Mouse (Mus musculus) layer of hippocampus, postnatal 25 days (tissue): ENCODE data around the gene Sdc1. TPM values are rescaled to one million over a fixed set of nuclear protein-coding genes. Genes with fewer than 3 reads are reported as not detected.

Experiments used
- DNase-seq, 2 experiments: peaks; one replicate each; pipeline ENCODE4 v3.0.0; 2022; ENCODE audit warnings: mixed read lengths in 2 of 2, low spot score in 1 of 2; ENCODE audit errors: extremely low spot score in 1 of 2
- total RNA-seq, 2 experiments: library from RNA; stranded (reverse); gene quantifications; 2 replicates each; pipeline ENCODE4 v1.2.3; 2021

Gene Sdc1
- 1 to 10 TPM; 1.3 to 1.8 TPM for total RNA-seq

DNA sequence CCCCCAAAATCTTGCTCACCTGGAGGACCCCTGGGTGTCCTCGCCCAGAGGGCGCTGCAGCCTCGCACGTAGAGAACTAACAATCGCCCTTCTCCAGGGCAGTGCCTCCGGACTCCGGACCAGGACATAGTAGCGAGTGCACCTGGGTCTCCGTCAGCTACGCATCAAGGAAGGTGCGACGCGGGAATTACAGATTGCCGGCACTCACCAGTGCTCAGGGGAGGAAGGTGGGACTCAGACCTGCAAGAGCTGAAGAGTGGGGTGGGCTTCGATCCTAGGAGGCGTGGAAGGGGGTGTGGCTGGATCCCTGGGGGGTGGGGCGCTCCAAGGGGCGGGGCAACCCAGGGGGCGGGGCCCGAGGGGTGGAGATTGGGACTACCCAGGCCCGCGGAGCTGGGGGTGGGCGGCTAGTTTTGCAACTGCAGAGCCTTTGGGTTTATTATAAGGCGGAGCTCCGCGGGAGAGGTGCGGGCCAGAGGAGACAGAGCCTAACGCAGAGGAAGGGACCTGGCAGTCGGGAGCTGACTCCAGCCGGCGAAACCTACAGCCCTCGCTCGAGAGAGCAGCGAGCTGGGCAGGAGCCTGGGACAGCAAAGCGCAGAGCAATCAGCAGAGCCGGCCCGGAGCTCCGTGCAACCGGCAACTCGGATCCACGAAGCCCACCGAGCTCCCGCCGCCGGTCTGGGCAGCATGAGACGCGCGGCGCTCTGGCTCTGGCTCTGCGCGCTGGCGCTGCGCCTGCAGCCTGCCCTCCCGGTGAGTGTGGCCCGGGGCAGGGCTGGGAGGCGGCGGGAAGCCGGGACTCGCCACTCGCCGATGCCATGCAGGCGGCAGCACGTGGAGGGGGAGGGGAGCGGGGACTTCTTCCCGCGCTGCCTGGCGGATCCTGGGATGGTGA is at the start of gene Sdc1:
Sdc1 (plus strand) TSS at position 378 of the 898 bp plus-strand sequence.
- peak; percentile 32 to 48 for DNase-seq

DNA sequence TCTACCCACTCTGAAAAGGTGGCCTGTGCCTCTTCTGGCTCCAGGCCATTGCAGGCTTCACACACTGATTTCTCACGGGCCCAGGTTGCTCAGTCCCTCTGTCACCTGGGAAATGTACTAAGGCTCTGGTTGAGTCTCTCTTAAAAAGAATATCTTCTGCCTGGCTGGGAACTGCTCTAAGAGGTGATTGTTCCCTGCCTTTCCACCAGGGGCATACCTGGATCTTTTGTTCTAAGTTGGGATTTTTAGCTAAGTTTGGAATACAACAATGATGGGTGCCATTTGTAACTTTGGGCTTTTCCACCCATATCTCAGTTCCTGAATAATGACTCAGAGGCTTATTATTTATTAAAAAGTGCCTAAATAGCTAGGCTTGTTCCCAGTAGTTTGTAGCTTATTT is 44.2 kb upstream of the Sdc1 start:
- no peak for DNase-seq

DNA sequence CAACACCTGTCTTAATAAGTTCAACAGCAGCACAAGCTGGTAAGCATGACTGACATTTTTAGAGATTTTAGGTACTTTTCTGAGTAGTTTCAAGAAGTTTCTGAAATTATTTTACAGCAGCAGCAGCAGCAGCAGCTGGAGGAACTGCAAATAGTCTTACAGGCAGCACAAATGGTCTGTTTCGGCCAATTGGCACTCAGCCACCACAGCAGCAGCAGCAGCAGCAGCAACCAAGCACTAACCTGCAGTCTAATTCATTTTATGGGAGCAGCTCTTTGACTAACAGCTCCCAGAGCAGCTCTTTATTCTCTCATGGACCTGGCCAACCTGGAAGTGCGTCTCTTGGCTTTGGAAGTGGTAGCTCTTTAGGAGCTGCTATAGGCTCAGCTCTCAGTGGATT is 42.4 kb upstream of the Sdc1 start:
- DNase-seq = no peak

DNA sequence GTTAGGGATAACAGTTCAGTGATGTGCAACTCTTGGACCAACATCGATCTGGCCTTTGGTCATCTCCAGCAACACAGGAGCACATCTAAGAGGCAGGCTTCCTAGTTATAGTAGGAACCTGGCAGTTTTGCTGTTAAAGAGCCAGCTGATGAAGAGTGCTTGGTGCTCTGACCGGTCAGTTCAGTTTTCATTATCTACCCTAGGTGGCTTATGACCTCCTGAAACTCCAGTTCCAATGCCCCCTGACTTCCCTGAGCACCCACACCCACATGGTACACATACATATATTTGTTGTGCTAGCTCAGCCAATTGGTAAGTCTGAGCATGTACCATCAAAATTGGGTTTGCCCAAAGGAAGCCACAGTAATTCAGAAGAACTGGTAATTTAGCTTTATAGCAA is 17.5 kb upstream of the Sdc1 start:
- DNase-seq = no peak

DNA sequence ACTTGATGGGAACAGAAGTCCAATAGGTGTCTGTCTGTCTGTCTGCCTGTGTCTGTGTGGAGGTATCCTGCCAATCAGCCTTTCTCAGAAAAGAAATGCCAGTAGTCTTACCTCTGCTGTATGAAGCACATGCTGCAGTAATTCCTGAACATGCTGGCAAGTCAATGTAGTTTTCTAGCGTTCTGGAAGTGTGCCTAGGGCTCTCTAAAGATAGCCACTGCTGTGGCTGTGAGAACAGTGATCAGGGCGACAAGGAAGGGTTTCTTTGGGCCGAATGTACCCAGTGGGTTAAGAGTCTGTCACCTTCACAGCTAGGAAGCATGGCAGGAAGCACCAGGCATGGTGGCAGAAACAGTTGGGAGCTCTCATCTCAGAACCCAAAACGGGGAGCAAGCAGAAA is 17.0 kb upstream of the Sdc1 start:
- no peak for DNase-seq

DNA sequence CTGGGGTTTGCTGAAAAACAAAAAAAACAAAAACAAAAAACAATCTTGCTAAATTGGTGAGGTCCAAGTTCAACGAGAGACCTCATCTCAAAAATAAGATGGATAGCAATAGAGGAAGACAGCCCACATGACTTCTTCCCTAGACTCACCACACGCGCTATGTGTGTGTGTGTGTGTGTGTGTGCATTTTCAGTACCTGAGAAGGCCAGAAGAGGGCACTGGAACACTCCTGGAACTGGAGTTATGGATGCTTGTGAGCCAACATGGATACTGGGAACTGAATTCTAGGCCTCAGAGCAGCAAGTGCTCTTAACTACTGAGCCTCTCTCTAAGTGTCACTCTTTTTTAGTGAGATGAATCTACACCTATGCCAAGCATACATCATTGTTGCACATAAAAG is 13.1 kb upstream of the Sdc1 start:
- DNase-seq = no peak

DNA sequence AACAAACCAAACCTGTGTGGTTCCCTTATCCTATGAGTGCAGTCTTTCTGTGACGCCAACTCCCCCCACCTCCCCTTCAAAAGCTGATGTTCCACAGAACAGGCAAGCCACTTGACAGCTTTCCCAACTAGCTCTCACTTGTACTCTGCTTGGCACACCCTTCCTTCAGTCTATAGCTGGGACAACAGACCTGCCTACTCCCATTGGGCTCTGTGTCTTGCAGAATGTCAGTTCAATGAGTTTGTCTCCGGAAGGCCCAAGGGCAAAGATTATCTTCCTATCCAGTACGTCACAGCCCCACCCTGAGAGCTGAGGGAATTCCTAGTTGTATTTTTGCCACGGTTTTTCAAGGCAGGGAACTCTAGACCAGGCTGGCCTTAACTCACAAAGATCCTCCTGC is 12.0 kb upstream of the Sdc1 start:
- no peak for DNase-seq

DNA sequence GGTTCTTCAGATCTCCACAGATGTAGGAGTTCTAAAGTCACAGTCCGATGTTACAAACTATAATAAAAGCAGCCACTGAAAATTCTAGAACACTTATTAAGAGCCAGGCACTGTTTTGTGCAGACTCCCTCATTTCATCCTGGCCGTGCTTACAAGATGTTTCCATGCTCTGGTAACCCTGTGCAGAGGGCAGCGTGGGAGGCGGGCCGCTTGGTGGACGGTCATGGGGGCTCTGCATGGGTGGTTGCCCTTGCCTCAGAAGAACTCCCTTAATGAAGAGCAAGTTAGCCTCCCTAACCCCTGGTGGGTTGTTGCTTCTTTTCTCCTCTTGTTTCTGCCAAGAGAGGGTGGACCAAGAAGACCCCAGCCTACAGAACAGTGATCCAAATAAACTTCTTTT is 11.3 kb upstream of the Sdc1 start:
- no peak for DNase-seq

DNA sequence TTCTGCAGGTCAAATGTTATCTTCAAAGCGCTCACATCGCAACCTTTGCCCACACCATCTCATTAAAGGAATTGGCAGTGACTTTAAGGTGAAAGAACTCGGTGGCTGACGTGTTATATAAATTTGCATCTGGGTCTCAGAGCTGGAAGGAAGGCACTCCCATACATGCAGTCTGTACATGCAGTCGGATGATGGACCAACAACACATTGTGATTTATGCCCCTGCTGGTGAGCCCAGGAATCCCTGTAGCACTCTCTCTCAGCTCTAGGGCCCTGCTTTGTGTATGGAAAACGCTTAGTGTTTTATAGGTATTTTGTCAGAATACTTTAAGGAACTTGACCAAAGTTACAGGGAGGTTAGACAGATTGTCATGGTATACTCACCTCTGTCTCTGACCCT is 10.6 kb upstream of the Sdc1 start:
- DNase-seq = no peak

DNA sequence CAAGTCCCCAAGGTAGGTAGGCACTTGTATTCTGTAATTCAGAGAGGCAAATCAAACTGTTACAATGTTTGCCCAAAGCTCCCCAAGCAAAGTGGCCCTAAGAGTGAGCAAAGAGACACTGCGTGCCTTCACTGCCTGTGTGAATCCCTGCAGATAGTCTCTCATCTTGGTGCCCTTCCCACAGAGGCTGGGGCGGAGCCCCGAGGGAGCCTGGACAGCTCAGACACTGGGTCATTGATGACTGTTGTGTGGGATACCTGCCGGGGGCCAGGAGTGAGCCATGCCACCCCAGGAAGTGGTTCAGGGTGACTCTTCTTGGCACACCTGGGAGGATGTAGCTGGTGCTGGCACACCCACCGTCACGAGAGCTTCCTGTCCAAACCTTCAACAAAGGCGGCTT is 10.1 kb upstream of the Sdc1 start:
- no peak for DNase-seq

DNA sequence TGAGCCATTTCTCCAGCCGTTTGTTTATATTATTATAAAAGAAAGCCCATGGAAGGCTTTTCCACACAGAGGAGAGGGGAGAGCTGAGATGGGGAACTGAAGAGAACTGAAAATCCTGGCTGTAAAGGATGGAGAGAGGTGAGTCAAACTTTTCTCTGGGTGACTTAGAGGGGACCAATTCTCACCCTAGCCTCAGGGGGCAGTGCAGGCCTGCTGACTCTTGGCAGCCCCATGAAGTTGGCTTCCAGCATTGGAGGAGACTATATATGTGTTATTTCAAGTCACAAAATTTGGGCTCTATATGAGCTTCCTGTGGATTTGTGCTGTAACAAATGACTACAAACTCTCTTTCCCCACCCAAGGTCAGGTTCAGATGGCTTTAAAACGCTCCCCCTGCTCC is 8.5 kb upstream of the Sdc1 start:
- DNase-seq = no peak

DNA sequence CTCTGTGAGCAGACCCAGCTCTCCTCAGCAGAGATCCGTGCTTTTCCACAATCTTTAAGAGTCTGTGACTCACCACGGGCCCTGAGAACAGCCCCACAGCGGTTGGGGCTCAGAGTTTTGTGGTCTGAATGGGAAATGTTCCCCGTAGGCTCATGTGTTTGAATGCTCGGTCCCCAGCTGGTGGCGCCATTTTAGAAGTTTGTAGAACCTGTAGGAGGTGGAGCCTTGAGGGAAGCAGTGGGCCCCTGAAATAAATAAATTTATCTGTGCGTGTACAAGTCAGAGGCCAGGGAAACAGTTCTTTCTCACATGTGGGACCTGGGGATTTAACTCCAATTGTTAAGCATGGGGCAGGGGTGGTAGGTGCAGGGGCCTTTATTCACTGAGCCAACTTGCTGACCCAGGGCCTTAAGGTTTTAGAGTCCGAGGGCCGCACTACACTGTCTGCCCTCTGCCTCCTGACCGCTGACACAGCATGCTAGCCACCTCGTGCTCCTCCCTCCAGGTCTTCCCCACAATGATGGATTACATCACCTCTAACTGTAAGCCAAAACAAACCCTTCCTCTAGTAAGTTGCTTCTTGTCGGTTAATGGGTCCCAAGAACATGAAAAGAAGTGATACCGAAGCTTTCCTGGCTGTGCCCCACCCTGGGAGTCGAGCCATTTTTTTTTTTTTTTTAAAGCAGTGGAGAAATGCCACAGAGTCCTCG is 6.7 kb upstream of the Sdc1 start:
- no peak for DNase-seq

DNA sequence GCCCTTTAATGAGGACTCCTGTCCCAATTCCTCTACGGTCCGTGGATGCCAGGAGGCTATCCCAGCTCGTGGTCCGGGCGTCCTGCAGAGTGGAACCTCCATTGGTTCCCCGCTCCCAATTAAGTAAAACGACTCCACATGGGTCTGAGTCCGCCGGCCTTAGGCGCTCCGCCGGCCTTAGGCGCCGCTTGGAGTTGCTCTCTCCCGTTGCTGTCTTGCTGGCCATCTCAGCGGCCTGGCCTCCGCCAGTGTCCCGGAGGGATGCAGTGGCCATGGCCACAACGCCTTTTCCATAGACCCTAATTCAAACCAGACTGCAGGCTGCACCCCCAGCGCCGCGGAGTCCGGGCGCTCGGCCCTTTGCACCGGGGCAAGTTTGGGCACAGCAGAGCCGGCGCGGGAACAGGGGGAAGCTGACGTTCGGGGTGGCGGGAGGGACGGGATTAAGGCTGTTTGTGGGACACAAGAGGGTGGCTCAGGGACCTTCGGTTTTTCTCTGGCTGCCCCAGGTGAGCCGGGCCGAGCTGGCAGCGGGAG is 789 bp downstream of the Sdc1 start:
- DNase-seq = no peak

DNA sequence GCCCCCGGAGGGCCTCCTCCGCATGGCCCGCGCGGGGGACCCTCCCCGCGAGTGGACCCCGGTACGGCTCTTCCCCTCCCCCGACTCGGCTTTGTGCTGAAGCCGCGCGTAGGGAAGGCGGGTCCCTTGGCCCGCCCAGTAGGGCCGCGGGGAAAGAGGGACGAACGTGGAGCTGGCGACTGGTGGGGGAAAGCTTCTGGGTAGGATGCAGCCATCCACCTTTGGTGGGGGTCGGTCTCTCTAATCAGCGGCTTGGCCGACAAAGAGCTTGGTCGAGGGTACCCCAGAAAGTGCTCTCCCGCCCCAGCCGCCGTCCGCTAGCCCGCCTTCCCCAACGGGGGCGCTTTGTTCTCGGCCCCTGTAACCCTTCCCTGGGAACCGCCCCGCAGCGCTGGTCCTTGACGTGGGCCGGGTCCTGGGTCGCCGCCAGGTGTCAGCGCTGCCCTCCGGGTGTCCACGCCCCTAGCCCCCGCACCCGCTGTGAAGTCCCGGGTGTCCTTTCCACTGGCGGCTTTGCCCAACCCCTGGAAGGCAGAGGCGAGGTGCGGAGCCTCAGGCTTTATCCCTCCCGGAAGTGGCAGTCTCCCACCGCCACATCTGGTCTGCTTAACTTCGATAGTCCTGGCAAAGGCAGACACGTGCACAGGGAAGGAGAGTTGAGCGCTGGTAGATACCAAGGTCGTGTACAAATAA is 1.5 kb downstream of the Sdc1 start:
- no peak for DNase-seq

DNA sequence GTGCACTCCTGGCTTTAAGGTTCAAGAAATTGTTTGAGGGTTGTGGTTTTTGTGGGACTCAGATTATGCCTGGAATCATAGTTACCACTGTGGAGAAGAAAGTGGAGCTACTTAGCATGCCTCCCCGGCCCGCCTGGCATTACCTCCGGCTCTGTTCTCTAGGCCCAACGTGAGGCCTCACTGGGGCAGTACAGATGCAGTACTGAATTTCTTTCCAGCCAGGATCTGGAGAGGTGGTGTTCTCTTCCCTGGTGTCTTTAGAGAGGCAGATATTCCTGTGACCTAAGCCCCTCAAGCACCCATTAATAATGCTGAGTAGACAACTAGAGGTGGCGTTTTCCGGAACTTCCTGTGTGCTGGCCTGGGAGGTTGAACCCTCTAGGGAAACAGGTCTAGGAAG is 2.2 kb downstream of the Sdc1 start:
- DNase-seq = no peak

DNA sequence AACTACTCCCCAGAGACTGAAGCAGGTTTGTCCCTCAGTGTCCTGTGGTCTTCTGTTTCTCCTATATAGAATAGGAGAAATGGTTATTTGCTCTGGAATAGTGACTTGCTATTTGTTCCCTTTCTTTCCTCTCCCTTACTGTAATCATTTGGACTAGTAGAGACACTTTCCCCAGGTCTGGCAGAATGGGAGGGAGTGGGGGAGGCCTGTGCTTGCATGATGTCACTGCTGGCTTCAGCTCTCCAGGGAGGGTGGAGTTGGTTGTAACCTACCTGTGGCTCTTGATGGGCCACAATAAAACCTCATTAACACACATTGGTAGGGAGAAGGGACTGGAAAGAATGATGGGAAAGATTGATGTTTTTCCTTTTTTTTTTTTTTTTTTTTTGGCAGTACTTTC is 3.1 kb downstream of the Sdc1 start:
- no peak for DNase-seq

DNA sequence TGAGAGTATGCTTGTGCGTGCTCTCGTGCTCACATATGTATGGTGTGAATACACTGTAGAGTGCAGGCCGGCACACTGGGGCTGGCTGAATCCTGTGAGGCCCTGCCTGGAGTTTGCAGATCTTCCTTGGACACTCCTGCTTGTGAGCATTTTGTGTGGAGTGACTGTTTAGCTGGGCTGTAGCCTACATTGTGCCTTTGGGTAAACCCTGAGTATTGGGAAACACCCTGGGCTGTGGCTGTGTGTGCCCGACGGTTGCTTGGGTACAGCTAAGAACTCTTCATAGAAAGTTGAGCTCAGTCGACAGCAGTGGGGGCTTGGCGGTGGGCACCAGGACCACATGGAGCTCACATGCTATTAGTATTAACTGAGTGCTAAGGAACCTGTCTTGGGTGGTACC is 5.1 kb downstream of the Sdc1 start:
- no peak for DNase-seq

DNA sequence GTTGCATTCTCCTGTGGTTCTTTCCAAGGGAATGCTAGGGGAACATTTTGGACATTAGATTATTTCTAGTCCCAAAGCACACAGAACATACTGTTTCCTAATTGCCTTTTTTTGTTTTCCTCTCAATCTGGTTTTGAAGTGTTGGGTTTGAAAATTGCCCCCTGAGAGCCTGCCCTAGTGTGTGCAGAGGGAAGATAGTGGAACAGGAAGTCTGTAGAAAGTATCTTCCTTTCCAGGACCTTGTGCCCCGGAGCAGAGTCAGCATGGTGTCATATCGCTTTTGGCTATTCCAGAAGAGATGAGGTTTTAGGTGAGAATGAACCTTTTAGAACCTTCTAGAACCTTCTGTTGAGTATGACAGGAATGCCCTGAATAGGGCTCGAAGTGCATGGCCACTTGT is 5.6 kb downstream of the Sdc1 start:
- no peak for DNase-seq

DNA sequence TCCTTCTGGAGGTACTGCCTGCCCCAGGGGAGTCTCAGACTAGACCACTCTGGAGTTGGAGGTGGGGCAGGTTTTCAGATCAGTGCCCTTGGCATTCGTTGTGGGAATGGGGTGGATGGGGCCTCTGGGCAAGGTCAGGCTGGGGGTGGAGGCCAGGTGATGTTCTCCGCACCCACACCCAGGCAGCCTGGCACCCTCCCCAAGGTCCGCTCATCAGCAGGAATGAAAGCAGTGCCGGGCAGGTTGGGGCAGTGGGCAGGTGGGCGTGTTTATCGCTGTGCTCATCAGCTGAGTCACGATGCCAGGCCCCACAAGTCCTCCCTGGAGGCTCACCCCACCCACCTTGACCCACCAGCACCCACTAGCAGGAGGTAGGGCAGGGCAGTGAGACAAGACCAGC is 7.0 kb downstream of the Sdc1 start:
- no peak for DNase-seq

DNA sequence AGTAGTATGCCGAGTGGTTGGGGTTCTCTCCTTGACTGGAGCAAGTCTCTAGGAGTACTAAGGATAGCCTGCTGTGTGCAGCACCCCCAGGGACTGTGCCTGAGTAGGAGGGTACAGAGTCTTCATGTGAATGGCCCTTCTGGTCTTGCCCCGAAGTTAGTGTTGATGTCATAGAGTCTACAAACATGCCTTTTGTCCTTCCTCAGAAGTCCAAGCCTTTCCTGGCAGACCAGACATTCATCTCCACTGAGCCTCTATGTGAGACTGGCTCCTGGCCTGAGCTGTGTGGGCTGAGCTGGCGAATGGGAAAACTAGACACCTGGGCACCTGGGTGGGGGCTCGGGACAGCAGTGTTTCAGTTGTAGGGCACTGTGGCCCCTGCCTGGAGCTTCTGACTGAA is 8.7 kb downstream of the Sdc1 start:
- DNase-seq = no peak

DNA sequence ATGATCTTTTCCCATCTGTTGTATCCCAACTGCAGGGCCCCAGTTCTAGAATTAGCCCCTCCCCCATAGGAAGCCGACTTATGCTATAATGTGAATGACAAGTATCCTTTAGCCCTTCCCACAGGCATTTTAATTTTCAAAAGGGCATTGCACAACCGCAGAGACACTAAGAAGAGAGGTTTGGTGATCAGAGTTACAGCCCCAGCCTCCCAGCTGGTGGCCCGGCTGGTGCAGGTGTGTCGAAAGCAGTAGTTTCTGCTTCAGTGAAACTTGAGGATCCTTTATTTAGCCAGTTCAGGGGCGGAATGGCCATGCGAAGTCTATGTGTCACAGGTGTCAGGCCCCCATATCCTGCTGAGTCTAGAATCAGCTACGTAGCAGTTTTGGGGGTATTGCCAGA is 10.0 kb downstream of the Sdc1 start:
- DNase-seq = no peak
